Mouse (Mus musculus) liver, embryonic 15.5 days (tissue): ENCODE results near the gene Ugt1a1. TPM values are rescaled to one million over a fixed set of nuclear protein-coding genes. Genes with fewer than 3 reads are reported as not detected.

ENCODE experiments used
- ATAC-seq: fragments of 200-750 bp; cut with Nextera tagmentation; 2 replicates; pipeline ENCODE4 v1.8.0; 2017; ENCODE audit warnings: moderate number of reproducible peaks, mild to moderate bottlenecking, moderate library complexity; ENCODE audit not compliant: insufficient read depth
- H3K27ac ChIP-seq: fragments of 300-500 bp; sonication (generic); replicated peaks from 2 replicates; pipeline ENCODE4 v1.5.1; 2015; ENCODE audit warnings: mild to moderate bottlenecking, inconsistent platforms
- H3K27me3 ChIP-seq: fragments of 300-500 bp; sonication (generic); 2 replicates; pipeline ENCODE4 v1.6.1; 2015; ENCODE audit warnings: mild to moderate bottlenecking, inconsistent platforms
- H3K36me3 ChIP-seq: fragments of 300-500 bp; sonication (generic); replicated peaks from 2 replicates; pipeline ENCODE4 v1.6.1; 2015; ENCODE audit warnings: moderate library complexity, mild to moderate bottlenecking, inconsistent platforms
- H3K4me1 ChIP-seq: fragments of 300-500 bp; sonication (generic); replicated peaks from 2 replicates; pipeline ENCODE4 v1.6.1; 2015; ENCODE audit warnings: inconsistent platforms
- H3K4me2 ChIP-seq: fragments of 300-500 bp; sonication (generic); 2 replicates; pipeline ENCODE4 v1.6.1; 2015; ENCODE audit warnings: moderate library complexity, mild to moderate bottlenecking, inconsistent platforms
- H3K4me3 ChIP-seq: fragments of 300-500 bp; sonication (generic); replicated peaks from 2 replicates; pipeline ENCODE4 v1.5.1; 2015; ENCODE audit warnings: mild to moderate bottlenecking, inconsistent platforms
- H3K9ac ChIP-seq: fragments of 300-500 bp; sonication (generic); 2 replicates; pipeline ENCODE4 v1.6.1; 2015; ENCODE audit warnings: moderate library complexity, mild to moderate bottlenecking, inconsistent platforms
- H3K9me3 ChIP-seq: fragments of 300-500 bp; sonication (generic); replicated peaks from 2 replicates; pipeline ENCODE4 v1.6.1; 2016; ENCODE audit warnings: inconsistent platforms
- WGBS: fragments of 180-500 bp; shearing (Covaris S2); methylation state at CpG from one replicate; pipeline ENCODE4 v1.1.7; 2015; ENCODE audit warnings: mixed read lengths; ENCODE audit not compliant: insufficient replicate concordance; 5-methylcytosine and 5-hydroxymethylcytosine counted together
- polyA plus RNA-seq: library from polyadenylated mRNA; unstranded; fragments of >200 nt; fragmentation: Nextera tagmentation; extraction: Ambion mirVana; gene quantifications from 2 replicates; pipeline ENCODE4 v1.2.1, GENCODE M21; 2015

Gene Ugt1a1
- polyA plus RNA-seq, 1 experiment from 2014 or later, result 0.20 TPM

DNA sequence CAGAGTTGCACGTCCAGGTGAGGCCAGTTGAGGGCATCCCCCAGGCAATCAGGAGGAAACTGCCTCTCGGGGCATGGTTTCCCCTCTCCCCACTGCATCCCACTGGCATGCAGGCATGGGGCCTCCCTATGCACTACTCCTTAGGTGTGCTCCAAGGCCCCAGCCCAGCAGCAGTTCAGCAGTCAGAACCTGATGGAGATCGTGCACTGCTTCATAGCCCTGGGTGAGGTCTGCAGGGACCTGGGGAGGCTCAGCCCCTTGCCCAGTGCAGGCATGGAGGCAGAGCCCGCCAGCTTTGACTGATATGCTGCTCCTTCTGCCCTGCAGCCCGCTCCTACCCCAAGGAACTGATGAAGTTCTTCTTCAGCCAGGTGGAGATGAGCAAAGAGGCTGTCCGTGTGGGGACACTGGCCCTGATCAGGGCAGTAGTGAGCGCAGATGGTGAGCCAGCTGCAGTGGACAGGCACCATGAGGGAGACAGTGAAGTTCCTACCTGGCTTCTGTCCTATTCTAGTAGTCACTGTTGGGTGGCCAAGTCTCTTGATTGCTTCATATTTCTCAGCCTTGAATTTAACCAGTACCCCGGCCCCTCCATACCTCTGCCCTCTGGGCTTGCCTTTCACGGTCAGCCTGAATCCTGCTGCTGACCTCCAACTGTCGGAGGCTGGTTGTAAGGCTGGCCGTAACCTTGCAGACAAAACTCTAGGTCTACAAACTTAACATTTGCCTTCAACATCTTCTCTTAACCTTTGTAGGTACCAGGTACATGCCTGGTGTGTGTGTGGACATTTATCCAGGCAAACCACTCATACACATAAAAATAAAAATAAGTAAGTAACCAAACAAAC, 23.5 kb downstream of the Ugt1a1 start:
- Histone ChIP-seq H3K4me3 (no peak overlapping the region), H3K27me3 (no peaks in the 10 kb centered on the region), H3K36me3 (no peaks in the 10 kb centered on the region), H3K4me1 (no peaks in the 10 kb centered on the region), H3K9me3 (peaks cover 49% of the 10 kb centered on the region), H3K4me2 (no peak overlapping the region), H3K27ac (no peak overlapping the region), H3K9ac (no peak overlapping the region)
- WGBS, result 47% methylated on average over 11 of the region's 11 CpGs
- no peak for ATAC-seq

GRCm38 (mm10) chr1:88235894-88236415, 24.2 kb downstream of the Ugt1a1 start:
- Histone ChIP-seq H3K4me3 (no peak overlapping the region), H3K36me3 (no peaks in the 10 kb centered on the region), H3K9ac (no peak overlapping the region), H3K27ac (no peak overlapping the region), H3K4me2 (no peak overlapping the region), H3K9me3 (peaks cover 54% of the 10 kb centered on the region), H3K4me1 (no peaks in the 10 kb centered on the region), H3K27me3 (no peaks in the 10 kb centered on the region)
- no peak for ATAC-seq
- 38% methylated on average over 4 of the region's 4 CpGs for WGBS

DNA sequence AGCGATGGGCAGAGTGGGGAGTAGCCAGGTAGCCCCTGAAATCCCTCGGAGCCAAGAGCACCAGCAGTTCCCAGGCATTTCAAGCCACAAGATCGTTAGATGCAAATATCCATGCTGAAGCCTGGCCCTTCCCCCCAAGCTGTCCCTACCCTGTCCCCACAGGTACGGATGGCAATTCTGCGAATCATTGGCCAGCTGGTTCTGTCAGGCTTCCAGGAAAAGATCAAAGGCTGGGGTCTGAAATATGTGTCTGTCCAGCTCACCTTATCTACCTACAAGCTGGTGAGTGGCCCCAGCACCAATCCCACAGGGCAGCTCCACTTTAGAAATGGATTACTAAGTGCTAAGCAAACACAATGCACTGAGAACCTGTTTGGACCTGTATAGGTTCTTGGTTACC, 25.6 kb downstream of the Ugt1a1 start:
- H3K9ac ChIP-seq, result no peak overlapping the region
- no peak overlapping the region for H3K4me3 ChIP-seq
- no peak for ATAC-seq
- H3K36me3 ChIP-seq, result no peaks in the 10 kb centered on the region
- no peak overlapping the region for H3K27ac ChIP-seq
- 59% methylated on average over 5 of the region's 5 CpGs for WGBS
- peaks cover 50% of the 10 kb centered on the region for H3K9me3 ChIP-seq
- H3K4me2 ChIP-seq, result no peak overlapping the region
- no peaks in the 10 kb centered on the region for H3K27me3 ChIP-seq
- H3K4me1 ChIP-seq, result no peaks in the 10 kb centered on the region

DNA sequence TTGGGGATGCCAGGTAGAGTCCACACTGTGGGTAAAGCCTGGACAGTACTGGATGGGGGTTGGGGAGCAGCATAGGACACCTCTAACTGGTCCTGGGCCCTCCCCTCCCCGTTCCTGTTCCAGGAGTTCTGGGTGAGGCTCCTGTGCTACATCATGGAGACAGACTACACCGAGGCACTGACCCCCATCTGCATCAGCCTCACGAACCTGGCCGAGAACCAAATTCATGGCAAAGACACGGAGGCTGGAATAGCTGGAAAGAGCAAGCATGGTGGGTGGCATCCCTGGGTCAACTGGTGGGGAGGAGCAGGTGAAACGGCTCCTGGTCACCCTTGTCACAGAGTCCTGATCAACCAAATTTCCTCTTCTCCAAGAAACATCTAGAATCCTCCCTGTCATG, 27.0 kb downstream of the Ugt1a1 start:
- Histone ChIP-seq H3K4me2 (no peak overlapping the region), H3K9ac (no peak overlapping the region), H3K27me3 (no peaks in the 10 kb centered on the region), H3K4me1 (no peaks in the 10 kb centered on the region), H3K4me3 (no peak overlapping the region), H3K9me3 (peaks cover 42% of the 10 kb centered on the region), H3K36me3 (no peaks in the 10 kb centered on the region), H3K27ac (no peak overlapping the region)
- WGBS, result 56% methylated on average over 6 of the region's 6 CpGs
- ATAC-seq, result no peak

- 57% methylated on average over 5 of the region's 5 CpGs for WGBS
- H3K4me2 ChIP-seq, result no peak overlapping the region
- no peaks in the 10 kb centered on the region for H3K27me3 ChIP-seq
- no peaks in the 10 kb centered on the region for H3K36me3 ChIP-seq
- no peak overlapping the region for H3K9ac ChIP-seq
- no peak for ATAC-seq
- no peak overlapping the region for H3K27ac ChIP-seq
- H3K4me3 ChIP-seq, result no peak overlapping the region
- no peaks in the 10 kb centered on the region for H3K4me1 ChIP-seq
- H3K9me3 ChIP-seq, result peaks cover 49% of the 10 kb centered on the region
These were observed 28.3 kb downstream of the Ugt1a1 start for GRCm38 (mm10) chr1:88240072-88240471.

- no peak overlapping the region for H3K4me3 ChIP-seq
- no peaks in the 10 kb centered on the region for H3K4me1 ChIP-seq
- H3K27me3 ChIP-seq, result no peaks in the 10 kb centered on the region
- H3K9me3 ChIP-seq, result peaks cover 45% of the 10 kb centered on the region
- H3K9ac ChIP-seq, result no peak overlapping the region
- H3K27ac ChIP-seq, result no peak overlapping the region
- 44% methylated on average over 4 of the region's 4 CpGs for WGBS
- ATAC-seq, result no peak
- no peak overlapping the region for H3K4me2 ChIP-seq
- H3K36me3 ChIP-seq, result no peaks in the 10 kb centered on the region
These were observed 28.8 kb downstream of the Ugt1a1 start for GRCm38 (mm10) chr1:88240579-88240978.

GRCm38 (mm10) chr1:88243861-88244260, 32.1 kb downstream of the Ugt1a1 start:
- H3K4me1 ChIP-seq, result no peaks in the 10 kb centered on the region
- no peak overlapping the region for H3K27ac ChIP-seq
- no peak for ATAC-seq
- WGBS, result 47% methylated on average over 5 of the region's 5 CpGs
- no peaks in the 10 kb centered on the region for H3K27me3 ChIP-seq
- H3K4me2 ChIP-seq, result no peak overlapping the region
- peaks cover 35% of the 10 kb centered on the region for H3K9me3 ChIP-seq
- H3K4me3 ChIP-seq, result no peak overlapping the region
- H3K36me3 ChIP-seq, result no peaks in the 10 kb centered on the region
- no peak overlapping the region for H3K9ac ChIP-seq

DNA sequence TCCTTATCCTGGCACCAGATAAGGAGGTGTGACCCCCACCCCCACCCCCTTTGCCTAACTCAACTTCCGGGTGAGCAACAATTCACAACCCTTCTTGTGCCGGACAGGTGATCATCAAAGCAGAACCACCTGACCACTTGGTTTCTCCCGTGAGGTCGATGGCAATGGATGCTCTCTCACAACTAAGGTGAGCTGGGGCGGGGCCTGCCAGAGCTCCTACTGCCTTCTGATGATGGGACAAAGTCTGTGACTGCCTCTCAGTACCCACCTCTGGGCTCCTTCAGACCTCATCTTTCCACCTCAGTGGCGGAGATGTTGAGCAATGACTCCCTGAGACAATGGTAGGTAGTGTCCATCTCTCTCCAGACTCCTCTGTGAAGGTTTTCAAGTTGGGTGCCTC, 34.1 kb downstream of the Ugt1a1 start:
- no peaks in the 10 kb centered on the region for H3K4me1 ChIP-seq
- ATAC-seq, result no peak
- no peaks in the 10 kb centered on the region for H3K36me3 ChIP-seq
- peaks cover 42% of the 10 kb centered on the region; the same call in 1 of the 2 replicates for H3K9me3 ChIP-seq
- no peak overlapping the region for H3K27ac ChIP-seq
- no peak overlapping the region for H3K4me3 ChIP-seq
- WGBS, result 57% methylated on average over 6 of the region's 6 CpGs
- H3K27me3 ChIP-seq, result no peaks in the 10 kb centered on the region
- H3K4me2 ChIP-seq, result no peak overlapping the region
- no peak overlapping the region for H3K9ac ChIP-seq

- peaks cover 41% of the 10 kb centered on the region; the same call in 1 of the 2 replicates for H3K9me3 ChIP-seq
- H3K4me2 ChIP-seq, result no peak overlapping the region
- no peak overlapping the region for H3K4me3 ChIP-seq
- WGBS, result 34% methylated on average over 6 of the region's 6 CpGs
- no peaks in the 10 kb centered on the region for H3K36me3 ChIP-seq
- H3K9ac ChIP-seq, result no peak overlapping the region
- H3K4me1 ChIP-seq, result no peaks in the 10 kb centered on the region
- no peak for ATAC-seq
- no peaks in the 10 kb centered on the region for H3K27me3 ChIP-seq
- H3K27ac ChIP-seq, result no peak overlapping the region
These were observed 34.6 kb downstream of the Ugt1a1 start for GRCm38 (mm10) chr1:88246386-88246785.

GRCm38 (mm10) chr1:88247660-88248059, 35.9 kb downstream of the Ugt1a1 start:
- Histone ChIP-seq H3K4me1 (no peaks in the 10 kb centered on the region), H3K9ac (no peak overlapping the region), H3K4me2 (no peak overlapping the region), H3K4me3 (no peak overlapping the region), H3K27me3 (no peaks in the 10 kb centered on the region), H3K9me3 (peaks cover 48% of the 10 kb centered on the region; the same call in 1 of the 2 replicates), H3K27ac (no peak overlapping the region), H3K36me3 (no peaks in the 10 kb centered on the region)
- no peak for ATAC-seq
- WGBS, result 30% methylated on average over 2 of the region's 2 CpGs

GRCm38 (mm10) chr1:88248658-88249057, 36.9 kb downstream of the Ugt1a1 start:
- no peak overlapping the region for H3K4me3 ChIP-seq
- H3K9me3 ChIP-seq, result peaks cover 48% of the 10 kb centered on the region; the same call in 1 of the 2 replicates
- no peaks in the 10 kb centered on the region for H3K4me1 ChIP-seq
- no peak overlapping the region for H3K27ac ChIP-seq
- ATAC-seq, result no peak
- no peak overlapping the region for H3K9ac ChIP-seq
- no peaks in the 10 kb centered on the region for H3K36me3 ChIP-seq
- H3K27me3 ChIP-seq, result no peaks in the 10 kb centered on the region
- 43% methylated on average over 4 of the region's 4 CpGs for WGBS
- no peak overlapping the region for H3K4me2 ChIP-seq
